Mouse (Mus musculus): ENCODE measurements around the gene Rarres2. TPM values are rescaled to one million over a fixed set of nuclear protein-coding genes. Genes with fewer than 3 reads are reported as not detected.
A peak's percentile ranks its signal among the peaks of the same experiment; 100 is the strongest.
"Not testable (repeated sequence)": the region's sequence is repeated elsewhere in the genome, so short reads cannot be mapped to it uniquely, and the experiment has no call there.

Gene Rarres2
- polyA plus RNA-seq, 1 experiment from 2014 or later, result 2.9 TPM

GRCm38 (mm10) chr6:48536091-48536490 is 36.5 kb downstream of the Rarres2 start:
- Histone ChIP-seq H3K36me3 (peaks cover 22% of the 10 kb centered on the region), H3K27me3 (no peaks in the 10 kb centered on the region), H3K9me3 (no peaks in the 10 kb centered on the region), H3K4me1 (replicated peaks) (peaks cover 28% of the 10 kb centered on the region), H3K9ac (replicated peaks) (no peak overlapping the region; the same call in 1 of the 2 replicates), H3K4me3 (replicated peaks) (no peak overlapping the region), H3K27ac (no peak overlapping the region), H3K4me2 (replicated peaks) (0 out of 2 replicates have a peak overlapping the region, but pooled peaks have one; percentile 82)
- no peak for ATAC-seq
- WGBS, result 75% methylated on average over 4 of the region's 4 CpGs

GRCm38 (mm10) chr6:48534913-48535312 is 37.7 kb downstream of the Rarres2 start:
- no peak overlapping the region for H3K4me2 ChIP-seq (replicated peaks)
- peaks cover 16% of the 10 kb centered on the region for H3K36me3 ChIP-seq
- H3K27me3 ChIP-seq, result no peaks in the 10 kb centered on the region
- peaks cover 26% of the 10 kb centered on the region for H3K4me1 ChIP-seq (replicated peaks)
- no peak overlapping the region for H3K9ac ChIP-seq (replicated peaks)
- WGBS, result 84% methylated on average over 8 of the region's 8 CpGs
- no peak overlapping the region for H3K27ac ChIP-seq
- ATAC-seq, result no peak
- no peaks in the 10 kb centered on the region for H3K9me3 ChIP-seq
- H3K4me3 ChIP-seq (replicated peaks), result no peak overlapping the region

GRCm38 (mm10) chr6:48533475-48533874 is 39.1 kb downstream of the Rarres2 start:
- no peak overlapping the region for H3K9ac ChIP-seq (replicated peaks)
- ATAC-seq, result no peak
- H3K4me3 ChIP-seq (replicated peaks), result no peak overlapping the region
- no peak overlapping the region for H3K27ac ChIP-seq
- H3K9me3 ChIP-seq, result no peaks in the 10 kb centered on the region
- H3K4me2 ChIP-seq (replicated peaks), result no peak overlapping the region
- 72% methylated on average over 2 of the region's 2 CpGs for WGBS
- peaks cover 15% of the 10 kb centered on the region for H3K4me1 ChIP-seq (replicated peaks)
- peaks cover 21% of the 10 kb centered on the region; the same call in 1 of the 2 replicates for H3K36me3 ChIP-seq
- H3K27me3 ChIP-seq, result no peaks in the 10 kb centered on the region

GRCm38 (mm10) chr6:48530862-48531261 is 41.7 kb downstream of the Rarres2 start:
- no peak for ATAC-seq
- WGBS, result 74% methylated on average over 2 of the region's 2 CpGs
- H3K4me3 ChIP-seq (replicated peaks), result no peak overlapping the region

GRCm38 (mm10) chr6:48529871-48530440 is 42.6 kb downstream of the Rarres2 start:
- Histone ChIP-seq H3K4me1 (replicated peaks) (no peaks in the 10 kb centered on the region), H3K9me3 (no peaks in the 10 kb centered on the region), H3K9ac (replicated peaks) (no peak overlapping the region), H3K36me3 (peaks cover 26% of the 10 kb centered on the region; the same call in 1 of the 2 replicates), H3K27me3 (no peaks in the 10 kb centered on the region), H3K4me3 (replicated peaks) (no peak overlapping the region), H3K4me2 (replicated peaks) (no peak overlapping the region), H3K27ac (no peak overlapping the region)
- 87% methylated on average over 16 of the region's 16 CpGs for WGBS
- ATAC-seq, result no peak

More at GRCm38 (mm10) chr6:48530862-48531261, 41.7 kb downstream of the Rarres2 start:
- Histone ChIP-seq H3K27me3 (no peaks in the 10 kb centered on the region), H3K4me1 (replicated peaks) (no peaks in the 10 kb centered on the region), H3K9me3 (no peaks in the 10 kb centered on the region), H3K9ac (replicated peaks) (0 out of 2 replicates have a peak overlapping the region, but pooled peaks have one; percentile 8), H3K27ac (no peak overlapping the region), H3K4me2 (replicated peaks) (no peak overlapping the region), H3K36me3 (peaks cover 24% of the 10 kb centered on the region; the same call in 1 of the 2 replicates)

GRCm38 (mm10) chr6:48529261-48529660 is 43.3 kb downstream of the Rarres2 start:
- Histone ChIP-seq H3K4me3 (replicated peaks) (no peak overlapping the region), H3K9me3 (no peaks in the 10 kb centered on the region), H3K4me1 (replicated peaks) (no peaks in the 10 kb centered on the region), H3K36me3 (peaks cover 26% of the 10 kb centered on the region; the same call in 1 of the 2 replicates), H3K9ac (replicated peaks) (no peak overlapping the region), H3K27me3 (no peaks in the 10 kb centered on the region), H3K4me2 (replicated peaks) (no peak overlapping the region), H3K27ac (no peak overlapping the region)
- WGBS, result 76% methylated on average over 14 of the region's 14 CpGs
- ATAC-seq, result no peak

GRCm38 (mm10) chr6:48527901-48528300 is 44.7 kb downstream of the Rarres2 start:
- H3K4me3 ChIP-seq (replicated peaks), result no peak overlapping the region
- H3K36me3 ChIP-seq, result peaks cover 26% of the 10 kb centered on the region; the same call in 1 of the 2 replicates
- H3K27me3 ChIP-seq, result no peaks in the 10 kb centered on the region
- WGBS, result 72% methylated on average over 9 of the region's 9 CpGs
- no peaks in the 10 kb centered on the region for H3K4me1 ChIP-seq (replicated peaks)
- no peak for ATAC-seq
- no peak overlapping the region for H3K4me2 ChIP-seq (replicated peaks)
- no peaks in the 10 kb centered on the region for H3K9me3 ChIP-seq
- H3K27ac ChIP-seq, result no peak overlapping the region
- H3K9ac ChIP-seq (replicated peaks), result no peak overlapping the region

GRCm38 (mm10) chr6:48524882-48525281 is 47.7 kb downstream of the Rarres2 start:
- ATAC-seq; H3K4me3 ChIP-seq (replicated peaks); H3K9ac ChIP-seq (replicated peaks); H3K9me3 ChIP-seq; H3K4me1 ChIP-seq (replicated peaks); H3K27ac ChIP-seq; H3K27me3 ChIP-seq; H3K4me2 ChIP-seq (replicated peaks): not testable (repeated sequence)
- H3K36me3 ChIP-seq, result peaks cover 14% of the 10 kb centered on the region; the same call in 1 of the 2 replicates
- 97% methylated on average over 16 of the region's 16 CpGs for whole genome bisulfite sequencing

Other genes with a start within 250 kb of the Rarres2 start
- 28.7 and 29.0 TPM in 2 replicates for gene Krba1, start 177.2 kb downstream of the Rarres2 start, polyA plus RNA-seq (2015; fragmentation: Nextera tagmentation; extraction: Ambion mirVana)
- gene Zfp467, start 127.0 kb downstream of the Rarres2 start, polyA plus RNA-seq (2015; fragmentation: Nextera tagmentation; extraction: Ambion mirVana), result 23.6 and 24.3 TPM in 2 replicates
- 0.18 and 0.22 TPM in 2 replicates for gene Sspo, start 124.6 kb downstream of the Rarres2 start, polyA plus RNA-seq (2015; fragmentation: Nextera tagmentation; extraction: Ambion mirVana)
- gene Atp6v0e2, start 35.2 kb downstream of the Rarres2 start, polyA plus RNA-seq (2015; fragmentation: Nextera tagmentation; extraction: Ambion mirVana), result 174 and 176 TPM in 2 replicates
- 20.8 and 21.2 TPM in 2 replicates for gene Lrrc61, start 18.0 kb downstream of the Rarres2 start, polyA plus RNA-seq (2015; fragmentation: Nextera tagmentation; extraction: Ambion mirVana)
- gene Gm45021, start 16.8 kb upstream of the Rarres2 start, polyA plus RNA-seq (2015; fragmentation: Nextera tagmentation; extraction: Ambion mirVana), result not detected in 2 replicates
- 44.6 and 47.2 TPM in 2 replicates for gene Repin1, start 21.1 kb upstream of the Rarres2 start, polyA plus RNA-seq (2015; fragmentation: Nextera tagmentation; extraction: Ambion mirVana)
- gene Gm44965, start 21.2 kb upstream of the Rarres2 start, polyA plus RNA-seq (2015; fragmentation: Nextera tagmentation; extraction: Ambion mirVana), result 1.0 TPM in 1 of 2 replicates, not detected in the other
- 14.6 and 17.8 TPM in 2 replicates for gene Zfp775, start 29.3 kb upstream of the Rarres2 start, polyA plus RNA-seq (2015; fragmentation: Nextera tagmentation; extraction: Ambion mirVana)
- 6.5 and 7.6 TPM in 2 replicates for gene AI854703, start 54.0 kb upstream of the Rarres2 start, polyA plus RNA-seq (2015; fragmentation: Nextera tagmentation; extraction: Ambion mirVana)
- 0.46 and 0.53 TPM in 2 replicates for gene Gimap8, start 74.4 kb upstream of the Rarres2 start, polyA plus RNA-seq (2015; fragmentation: Nextera tagmentation; extraction: Ambion mirVana)
- gene Gimap9, start 103.3 kb upstream of the Rarres2 start, polyA plus RNA-seq (2015; fragmentation: Nextera tagmentation; extraction: Ambion mirVana), result 1.0 and 2.2 TPM in 2 replicates
- gene Gimap4, start 111.8 kb upstream of the Rarres2 start, polyA plus RNA-seq (2015; fragmentation: Nextera tagmentation; extraction: Ambion mirVana), result 1.2 and 2.1 TPM in 2 replicates
- 5.4 and 7.0 TPM in 2 replicates for gene Gimap6, start 135.4 kb upstream of the Rarres2 start, polyA plus RNA-seq (2015; fragmentation: Nextera tagmentation; extraction: Ambion mirVana)
- not detected in 2 replicates for gene Gm28053, start 145.8 kb upstream of the Rarres2 start, polyA plus RNA-seq (2015; fragmentation: Nextera tagmentation; extraction: Ambion mirVana)
- not detected in 2 replicates for gene Gimap7, start 145.8 kb upstream of the Rarres2 start, polyA plus RNA-seq (2015; fragmentation: Nextera tagmentation; extraction: Ambion mirVana)
- gene Gimap1, start 166.3 kb upstream of the Rarres2 start, polyA plus RNA-seq (2015; fragmentation: Nextera tagmentation; extraction: Ambion mirVana), result 3.0 and 5.2 TPM in 2 replicates
- 0.94 and 0.98 TPM in 2 replicates for gene Gimap5, start 173.4 kb upstream of the Rarres2 start, polyA plus RNA-seq (2015; fragmentation: Nextera tagmentation; extraction: Ambion mirVana)
- not detected in 2 replicates for gene Gimap3, start 198.1 kb upstream of the Rarres2 start, polyA plus RNA-seq (2015; fragmentation: Nextera tagmentation; extraction: Ambion mirVana)

All from midbrain, embryonic 13.5 days (tissue).